Mouse (Mus musculus) CH12.LX (cell line): ENCODE results near the gene Ankrd13c.
A peak's percentile ranks its signal among the peaks of the same experiment; 100 is the strongest.

Source experiments
- CTCF ChIP-seq, 2 experiments: IDR thresholded peaks in 1 of 2; conservative IDR thresholded peaks in 1 of 2; 2 replicates each; pipeline ENCODE4 v1.5.1; 2011 to 2012; ENCODE audit warnings: low read depth in 2 of 2, low read length in 2 of 2, improper control_type of control experiment in 1 of 2, inconsistent platforms in 1 of 2, mild to moderate bottlenecking in 1 of 2, moderate library complexity in 1 of 2
- IRF4 ChIP-seq: IDR thresholded peaks from 2 replicates; pipeline ENCODE4 v1.6.1; 2014; ENCODE audit warnings: low read depth, mild to moderate bottlenecking, inconsistent platforms, low read length, improper control_type of control experiment
- MAX ChIP-seq: IDR thresholded peaks from 2 replicates; pipeline ENCODE4 v1.6.1; 2011; ENCODE audit warnings: low read length, improper control_type of control experiment
- POLR2A ChIP-seq: IDR thresholded peaks from 2 replicates; pipeline ENCODE4 v1.6.1; 2011; ENCODE audit warnings: low read depth, mild to moderate bottlenecking, improper control_type of control experiment, low read length
- POLR2AphosphoS2 ChIP-seq: IDR thresholded peaks from 2 replicates; pipeline ENCODE4 v1.6.1; 2011; ENCODE audit warnings: low read depth, low read length, improper control_type of control experiment

DNA sequence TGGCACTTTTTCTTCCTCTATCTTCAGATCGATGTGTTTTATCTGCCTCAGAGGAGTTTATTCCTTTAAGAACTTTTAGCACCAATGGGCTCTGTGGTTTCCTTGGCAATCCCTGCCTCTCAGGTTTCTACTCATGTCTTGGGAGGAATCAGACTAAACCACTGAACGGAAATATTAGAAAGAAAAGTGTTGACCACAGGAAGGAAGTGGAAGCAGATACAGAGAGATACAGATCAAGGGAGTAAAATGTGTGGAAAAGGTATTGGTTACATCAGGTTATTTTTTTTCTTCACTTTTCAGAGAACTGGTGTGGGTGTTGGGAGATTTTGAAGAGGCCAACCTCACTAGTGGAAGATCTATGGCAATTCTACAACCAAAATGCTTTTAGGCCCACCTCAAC, 8.5 kb upstream of the Ankrd13c start:
- TF ChIP-seq CTCF (conservative IDR thresholded peaks at IDR 0.05 in 1 of 2, IDR thresholded peaks at IDR 0.05 in 1 of 2; ENCODE audit: low read depth in 2 of 2, low read length in 2 of 2) (no peak), POLR2AphosphoS2 (no peak), MAX (no peak), POLR2A (no peak), IRF4 (peak; percentile 51; the same call in 1 of the 2 replicates)
